9 mouse cellular contexts compared by ENCODE assay signal in the genomic region with DNA sequence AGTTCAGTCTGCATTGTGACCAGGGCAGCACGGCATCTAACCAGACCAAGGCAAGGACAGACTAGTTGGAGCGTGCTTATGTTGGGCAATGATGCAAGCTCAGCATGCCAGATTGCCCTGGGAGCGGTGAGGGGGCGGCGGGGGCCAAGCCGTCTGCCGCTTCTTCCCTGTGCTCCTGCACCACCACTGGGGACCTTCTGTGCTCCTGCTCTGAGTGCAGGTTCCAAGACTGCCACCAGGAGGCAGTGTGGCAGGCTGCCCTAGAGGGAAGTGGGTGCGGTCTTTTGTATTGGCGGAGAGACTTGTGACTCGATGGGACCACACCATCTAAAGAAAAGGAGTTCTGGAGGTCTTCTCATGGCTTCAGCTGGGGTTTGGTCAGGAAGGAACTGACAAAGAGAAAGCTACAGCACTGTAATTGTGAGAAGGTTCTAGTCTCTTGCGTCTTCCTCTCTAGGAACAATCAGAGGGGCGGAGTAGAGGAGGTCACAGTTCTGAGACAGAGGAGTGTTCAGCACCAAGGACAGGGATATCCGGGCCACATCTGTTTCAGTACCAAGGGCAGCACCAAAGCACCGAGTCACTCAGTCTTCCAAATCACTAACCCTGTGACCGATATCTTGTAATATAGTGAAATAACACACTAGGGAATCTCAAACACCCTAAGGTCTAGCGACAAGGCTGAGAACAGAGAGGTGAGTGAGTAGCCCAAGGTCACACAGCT. TPM values are rescaled to one million over a fixed set of nuclear protein-coding genes. Genes with fewer than 3 reads are reported as not detected.
A peak's percentile ranks its signal among the peaks of the same experiment; 100 is the strongest.
DNase-seq lines count a peak whose midpoint lies in the region; ATAC-seq and TF ChIP-seq lines count a peak whose summit lies in the region.
"Had no signal": no experiment of that assay in that cellular context is flagged by ENCODE, and none has a peak within 500 bp of the region (broad histone marks: within the 10 kb centered on the region; RNA-seq: fewer than 3 reads in every experiment).

No protein-coding gene starts in this region.

- H3K9me3 ChIP-seq in MEL (replicated peaks; ENCODE audit: insufficient read depth, low read length), result no peaks in the 10 kb centered on the region
- no peaks in the 10 kb centered on the region for H3K9me3 ChIP-seq in hindbrain, embryonic 16.5 days (ENCODE audit: control insufficient read depth, low read length)
- no peaks in the 10 kb centered on the region for H3K9me3 ChIP-seq in midbrain, postnatal 0 days (ENCODE audit: low read length)

- no peak overlapping the region for H3K9ac ChIP-seq in heart, adult 2 months (ENCODE audit: low read depth, low read length)
- no peak overlapping the region for H3K9ac ChIP-seq in MEL (ENCODE audit: control insufficient read depth, low read depth, low read length, poor library complexity, severe bottlenecking)
- no peak overlapping the region for H3K9ac ChIP-seq in hindbrain, embryonic 16.5 days (ENCODE audit: low read depth, low read length)
- H3K9ac ChIP-seq in midbrain, postnatal 0 days (replicated peaks; ENCODE audit: low read length, poor library complexity, severe bottlenecking), result no peak overlapping the region

- ATAC-seq in hindbrain, embryonic 16.5 days, result peak; percentile 7; the same call in 1 of the 2 replicates
- ATAC-seq in midbrain, postnatal 0 days (ENCODE audit: low FRiP score), result 0 out of 2 replicates have a peak, but pooled peaks have one; percentile 14
- no peak for ATAC-seq in frontal cortex, adult (ENCODE audit: low TSS enrichment)

- DNase-seq in heart, adult 2 months, result peak; percentile 40 to 62
- DNase-seq in heart, adult 11 months, result no peak
- DNase-seq in MEL (ENCODE audit: low read depth, low spot score), result peak; percentile 81
- peak; percentile 87 for DNase-seq in cerebellum, adult 9-10 months
- DNase-seq in layer of hippocampus, postnatal 10 days (ENCODE audit: low spot score in 2 of 2), result peak; percentile 70 to 75
- DNase-seq in midbrain, postnatal 0 days (ENCODE audit: low spot score), result peak; percentile 22

- intact Hi-C loops in heart, adult 2 months (cut with DNase I), result no loop called here

- 22% methylated on average over 16 of the region's 16 CpGs for WGBS in heart, adult 2 months
- WGBS in hindbrain, embryonic 16.5 days, result 30% methylated on average over 16 of the region's 16 CpGs
- WGBS in midbrain, postnatal 0 days, result 38% methylated on average over 16 of the region's 16 CpGs

- no peak overlapping the region for H3K4me3 ChIP-seq in heart, adult 2 months
- no peak overlapping the region for H3K4me3 ChIP-seq in MEL (ENCODE audit: control insufficient read depth in 1 of 2, insufficient read depth in 1 of 2, low read depth in 2 of 2, low read length in 2 of 2)
- H3K4me3 ChIP-seq in hindbrain, embryonic 16.5 days (ENCODE audit: low read length), result no peak overlapping the region
- no peak overlapping the region for H3K4me3 ChIP-seq in midbrain, postnatal 0 days (ENCODE audit: low read depth, low read length)
- H3K4me3 ChIP-seq: megakaryocyte, embryonic 14.5 days had no signal

- TF ChIP-seq RAD21 in MEL (IDR thresholded peaks at IDR 0.05; ENCODE audit: low read depth, low read length), result no peak

- H3K27me3 ChIP-seq in heart, adult 2 months (ENCODE audit: control insufficient read depth, insufficient read depth, low read length), result no peaks in the 10 kb centered on the region
- 0 out of 4 replicates have a peak, but pooled peaks cover 0 to 1% of the 10 kb centered on the region in 2 experiments for H3K27me3 ChIP-seq in MEL (ENCODE audit: control insufficient read depth in 1 of 2, insufficient read depth in 2 of 2, low read length in 2 of 2)
- no peaks in the 10 kb centered on the region for H3K27me3 ChIP-seq in hindbrain, embryonic 16.5 days (replicated peaks; ENCODE audit: control insufficient read depth, insufficient read depth, low read length)
- H3K27me3 ChIP-seq in midbrain, postnatal 0 days (ENCODE audit: insufficient read depth, low read length), result no peaks in the 10 kb centered on the region

- no peaks in the 10 kb centered on the region; the same call in 1 of the 2 replicates for H3K4me1 ChIP-seq in heart, adult 2 months (ENCODE audit: control insufficient read depth, insufficient read depth, low read length)
- H3K4me1 ChIP-seq in MEL (ENCODE audit: control insufficient read depth in 1 of 2, insufficient read depth in 2 of 2, low read length in 2 of 2), result no peaks in the 10 kb centered on the region
- peaks cover 9% of the 10 kb centered on the region for H3K4me1 ChIP-seq in hindbrain, embryonic 16.5 days (ENCODE audit: control insufficient read depth, insufficient read depth, low read depth, low read length)
- no peaks in the 10 kb centered on the region for H3K4me1 ChIP-seq in midbrain, postnatal 0 days (ENCODE audit: insufficient read depth, low read length)
- H3K4me1 ChIP-seq: megakaryocyte, embryonic 14.5 days had no signal

- peak; percentile 68; the same call in 1 of the 2 replicates for TF ChIP-seq EP300 in heart, adult 2 months (IDR thresholded peaks at IDR 0.05; ENCODE audit: insufficient read depth, low read depth, low read length)
- no peak for TF ChIP-seq EP300 in MEL (IDR thresholded peaks at IDR 0.05; ENCODE audit: low read depth in 1 of 2, low read length in 2 of 2)

- no peak for TF ChIP-seq POLR2A in heart, adult 2 months (IDR thresholded peaks at IDR 0.05; ENCODE audit: insufficient read depth, low read depth, low read length)
- no peak for TF ChIP-seq POLR2A in MEL (IDR thresholded peaks at IDR 0.05; ENCODE audit: control insufficient read depth in 1 of 2, insufficient read depth in 1 of 2, low read depth in 1 of 2, low read length in 2 of 2, poor library complexity in 1 of 2)

- peak; percentile 56 for TF ChIP-seq CTCF in heart, adult 2 months (IDR thresholded peaks at IDR 0.05)
- TF ChIP-seq CTCF in MEL (IDR thresholded peaks at IDR 0.05 in 2 of 3, conservative IDR thresholded peaks at IDR 0.05 in 1 of 3; ENCODE audit: control insufficient read depth in 1 of 3, insufficient read depth in 1 of 3, low read depth in 2 of 3, low read length in 3 of 3, poor library complexity in 1 of 3, severe bottlenecking in 1 of 3), result peak; percentile 34 to 54 (median 43); a peak in 5 of 6 replicates
- peak; percentile 69 for TF ChIP-seq CTCF in midbrain, postnatal 0 days (IDR thresholded peaks at IDR 0.05)

- no peak overlapping the region for H3K27ac ChIP-seq in heart, adult 2 months
- H3K27ac ChIP-seq in MEL (ENCODE audit: control insufficient read depth, low read depth, low read length), result no peak overlapping the region
- H3K27ac ChIP-seq in hindbrain, embryonic 16.5 days (ENCODE audit: low read depth, low read length), result no peak overlapping the region
- H3K27ac ChIP-seq in midbrain, postnatal 0 days (ENCODE audit: low read depth, low read length), result no peak overlapping the region

- no peak overlapping the region for H3K4me2 ChIP-seq in hindbrain, embryonic 16.5 days (ENCODE audit: low read length)
- no peak overlapping the region for H3K4me2 ChIP-seq in midbrain, postnatal 0 days (ENCODE audit: low read depth, low read length, poor library complexity, severe bottlenecking)

- no peaks in the 10 kb centered on the region; the same call in 1 of the 2 replicates for H3K79me2 ChIP-seq in heart, adult 2 months (replicated peaks; ENCODE audit: control insufficient read depth, insufficient read depth, low read length)
- H3K79me2 ChIP-seq in MEL (ENCODE audit: control insufficient read depth, insufficient read depth, low read length, poor library complexity), result no peaks in the 10 kb centered on the region

- no peaks in the 10 kb centered on the region for H3K36me3 ChIP-seq in heart, adult 2 months (ENCODE audit: control insufficient read depth, insufficient read depth, low read length)
- H3K36me3 ChIP-seq in MEL (ENCODE audit: control insufficient read depth in 1 of 2, insufficient read depth in 2 of 2, low read length in 2 of 2), result no peaks in the 10 kb centered on the region
- H3K36me3 ChIP-seq in hindbrain, embryonic 16.5 days (ENCODE audit: control insufficient read depth, insufficient read depth, low read length), result no peaks in the 10 kb centered on the region
- H3K36me3 ChIP-seq in midbrain, postnatal 0 days (ENCODE audit: insufficient read depth, low read length), result no peaks in the 10 kb centered on the region; the same call in 1 of the 2 replicates

TF ChIP-seq in MEL, 35 proteins besides CTCF, POLR2A, EP300 and RAD21:
- TF ChIP-seq SIN3A (IDR thresholded peaks at IDR 0.05; ENCODE audit: low read length), result peak; percentile 99
- peak; percentile 18; the same call in 1 of the 2 replicates for TF ChIP-seq SMC3 (IDR thresholded peaks at IDR 0.05; ENCODE audit: low read depth, low read length)
- TF ChIP-seq TCF12 (IDR thresholded peaks at IDR 0.05; ENCODE audit: low read depth, low read length), result no peak
- TF ChIP-seq MXI1 (IDR thresholded peaks at IDR 0.05; ENCODE audit: low read depth, low read length), result peak; percentile 92
TF ChIP-seq in MEL: peak in this region for 3.

RNA-seq across cellular contexts. Expression of a gene that starts 14.0 kb away (rescaled TPM):
- total RNA-seq in heart, adult 2 months (2021), result 10 to 100 TPM; 35.7 to 38.6 TPM
- 17.6 and 20.1 TPM in 2 replicates for polyA plus RNA-seq in heart, adult 2 months (2012; rRNA removed)
- not detected in 2 replicates for total RNA-seq in MEL (2012; rRNA removed)
- not detected for polyA plus RNA-seq in MEL (2012; ENCODE audit: insufficient read depth in 1 of 2, insufficient read length in 2 of 2, low read depth in 1 of 2, low replicate concordance in 2 of 2, missing spikeins in 1 of 2)
- polyA plus RNA-seq in hindbrain, embryonic 16.5 days (2015; fragmentation: Nextera tagmentation; extraction: Ambion mirVana), result 8.8 and 10.3 TPM in 2 replicates
- 100 to 1,000 TPM; 210 to 226 TPM for total RNA-seq in layer of hippocampus, postnatal 10 days (2021)
- 138 and 140 TPM in 2 replicates for total RNA-seq in midbrain, postnatal 0 days (2014; rRNA removed)
- 14.7 and 19.0 TPM in 2 replicates for polyA plus RNA-seq in midbrain, postnatal 0 days (2015; fragmentation: Nextera tagmentation; extraction: Ambion mirVana)

RNA-seq across cellular contexts. Expression of a gene that starts 54.3 kb away (rescaled TPM):
- 1 to 10 TPM; 1.7 to 2.3 TPM for total RNA-seq in heart, adult 2 months (2021)
- 0.12 and 1.2 TPM in 2 replicates for polyA plus RNA-seq in heart, adult 2 months (2012; rRNA removed)
- total RNA-seq in MEL (2012; rRNA removed), result not detected in 2 replicates
- not detected for polyA plus RNA-seq in MEL (2012; ENCODE audit: insufficient read depth in 1 of 2, insufficient read length in 2 of 2, low read depth in 1 of 2, low replicate concordance in 2 of 2, missing spikeins in 1 of 2)
- polyA plus RNA-seq in hindbrain, embryonic 16.5 days (2015; fragmentation: Nextera tagmentation; extraction: Ambion mirVana), result 0.97 and 1.3 TPM in 2 replicates
- total RNA-seq in layer of hippocampus, postnatal 10 days (2021), result 10 to 100 TPM; 27.4 to 28.0 TPM
- total RNA-seq in midbrain, postnatal 0 days (2014; rRNA removed), result 6.2 and 8.7 TPM in 2 replicates
- 2.2 and 2.3 TPM in 2 replicates for polyA plus RNA-seq in midbrain, postnatal 0 days (2015; fragmentation: Nextera tagmentation; extraction: Ambion mirVana)

Comparison
In these comparisons a context has a peak if more than half of its experiments do, and no peak if none do; other contexts are left out.
1. RNA of a gene that starts 14.0 kb away (total RNA-seq): 210 to 226 TPM in layer of hippocampus, postnatal 10 days, 138 to 140 TPM in midbrain, postnatal 0 days and 35.7 to 38.6 TPM in heart, adult 2 months; not detected in MEL; every median in the first group is over 10 times any median in the second.
2. Peak in every context shown above with its lines, with median percentiles within 50 percentile points of each other: CTCF ChIP-seq.